Mouse (Mus musculus): ENCODE measurements around the gene Lrp3. TPM values are rescaled to one million over a fixed set of nuclear protein-coding genes. Genes with fewer than 3 reads are reported as not detected.

The Lrp3 gene
- polyA plus RNA-seq, 1 experiment from 2014 or later: 25.1 TPM

GRCm38 (mm10) chr7:35156561-35157477 is 58.5 kb downstream of the Lrp3 start:
- H3K9ac ChIP-seq: no peak overlapping the region
- no peaks in the 10 kb centered on the region for H3K9me3 ChIP-seq (ENCODE audit: control insufficient read depth, low read length)
- H3K4me1 ChIP-seq (replicated peaks; ENCODE audit: control insufficient read depth, insufficient read depth, low read length): no peaks in the 10 kb centered on the region
- 82% methylated on average over 16 of the region's 16 CpGs for WGBS
- H3K4me2 ChIP-seq (replicated peaks): no peak overlapping the region
- H3K36me3 ChIP-seq (replicated peaks; ENCODE audit: control insufficient read depth, insufficient read depth): no peaks in the 10 kb centered on the region
- H3K27me3 ChIP-seq (ENCODE audit: control insufficient read depth, insufficient read depth, low read length): no peaks in the 10 kb centered on the region
- no peak overlapping the region for H3K4me3 ChIP-seq (replicated peaks; ENCODE audit: low read length)
- H3K27ac ChIP-seq: no peak overlapping the region
- DNase-seq (ENCODE audit: low spot score) (no peak), ATAC-seq (ENCODE audit: low FRiP score) (no peak)

- no peak for ATAC-seq (ENCODE audit: low FRiP score)
- no peak for DNase-seq (ENCODE audit: low spot score)
- Histone ChIP-seq H3K27me3 (ENCODE audit: control insufficient read depth, insufficient read depth, low read length) (no peaks in the 10 kb centered on the region), H3K27ac (no peak overlapping the region), H3K9me3 (ENCODE audit: control insufficient read depth, low read length) (no peaks in the 10 kb centered on the region), H3K4me1 (replicated peaks; ENCODE audit: control insufficient read depth, insufficient read depth, low read length) (no peaks in the 10 kb centered on the region), H3K36me3 (replicated peaks; ENCODE audit: control insufficient read depth, insufficient read depth) (no peaks in the 10 kb centered on the region), H3K9ac (no peak overlapping the region), H3K4me3 (replicated peaks; ENCODE audit: low read length) (no peak overlapping the region), H3K4me2 (replicated peaks) (no peak overlapping the region)
- WGBS: 84% methylated on average over 12 of the region's 12 CpGs
Observed at GRCm38 (mm10) chr7:35154449-35154848, 60.8 kb downstream of the Lrp3 start.

DNA sequence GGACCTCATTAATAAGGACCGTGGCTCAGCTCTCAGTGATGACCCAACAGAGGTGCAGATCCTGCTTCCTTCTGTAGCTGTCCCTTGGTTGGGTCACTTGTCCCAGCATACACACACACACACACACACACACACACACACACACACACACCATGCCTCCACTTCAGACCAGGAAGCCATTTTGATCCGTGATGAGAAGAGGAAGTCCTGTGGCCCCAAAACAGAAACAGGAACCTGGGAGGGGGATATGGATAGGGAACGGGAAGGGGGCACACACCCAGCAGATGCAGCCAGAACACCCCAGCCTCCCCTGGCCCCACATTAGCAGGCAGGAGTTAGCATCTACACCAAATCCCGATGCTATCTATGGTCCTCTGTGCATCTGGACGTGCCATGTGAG is 64.4 kb downstream of the Lrp3 start:
- H3K27me3 ChIP-seq (ENCODE audit: control insufficient read depth, insufficient read depth, low read length): no peaks in the 10 kb centered on the region
- H3K9ac ChIP-seq: no peak overlapping the region
- no peak overlapping the region for H3K4me2 ChIP-seq (replicated peaks)
- H3K4me3 ChIP-seq (replicated peaks; ENCODE audit: low read length): no peak overlapping the region
- H3K9me3 ChIP-seq (ENCODE audit: control insufficient read depth, low read length): no peaks in the 10 kb centered on the region
- DNase-seq (ENCODE audit: low spot score) (no peak), ATAC-seq (ENCODE audit: low FRiP score) (no peak)
- no peak overlapping the region for H3K27ac ChIP-seq
- 83% methylated on average over 5 of the region's 5 CpGs for WGBS
- no peaks in the 10 kb centered on the region for H3K36me3 ChIP-seq (replicated peaks; ENCODE audit: control insufficient read depth, insufficient read depth)
- H3K4me1 ChIP-seq (replicated peaks; ENCODE audit: control insufficient read depth, insufficient read depth, low read length): no peaks in the 10 kb centered on the region

Other genes starting within 250 kb of the Lrp3 start
- gene Cebpg, start 158.9 kb downstream of the Lrp3 start, polyA plus RNA-seq (2014; fragmentation: Nextera tagmentation; extraction: Ambion mirVana): 28.3 and 30.8 TPM in 2 replicates
- gene Cebpa, start 96.2 kb downstream of the Lrp3 start, polyA plus RNA-seq (2014; fragmentation: Nextera tagmentation; extraction: Ambion mirVana): 0.82 and 1.0 TPM in 2 replicates
- gene Slc7a10, start 29.1 kb downstream of the Lrp3 start, polyA plus RNA-seq (2014; fragmentation: Nextera tagmentation; extraction: Ambion mirVana): 18.7 and 21.2 TPM in 2 replicates
- gene Gpatch1, start 102.9 kb upstream of the Lrp3 start, polyA plus RNA-seq (2014; fragmentation: Nextera tagmentation; extraction: Ambion mirVana): 18.7 and 19.3 TPM in 2 replicates
- 3.8 and 4.2 TPM in 2 replicates for gene Rhpn2, start 118.7 kb upstream of the Lrp3 start, polyA plus RNA-seq (2014; fragmentation: Nextera tagmentation; extraction: Ambion mirVana)
- gene Faap24, start 181.3 kb upstream of the Lrp3 start, polyA plus RNA-seq (2014; fragmentation: Nextera tagmentation; extraction: Ambion mirVana): 14.6 and 17.5 TPM in 2 replicates
- gene Cep89, start 181.5 kb upstream of the Lrp3 start, polyA plus RNA-seq (2014; fragmentation: Nextera tagmentation; extraction: Ambion mirVana): 22.6 and 25.2 TPM in 2 replicates
- gene Slc7a9, start 233.3 kb upstream of the Lrp3 start, polyA plus RNA-seq (2014; fragmentation: Nextera tagmentation; extraction: Ambion mirVana): 0.14 TPM in 1 of 2 replicates, not detected in the other

Measured in hindbrain, embryonic 14.5 days (tissue).